Mouse (Mus musculus): ENCODE measurements at regions not wholly inside any gene's neighbourhood (a gene's known extent, or its start where the extent isn't known, plus 50 kb on each side); places are given as distances from the start of the nearest gene placed in this dataset.

DNA sequence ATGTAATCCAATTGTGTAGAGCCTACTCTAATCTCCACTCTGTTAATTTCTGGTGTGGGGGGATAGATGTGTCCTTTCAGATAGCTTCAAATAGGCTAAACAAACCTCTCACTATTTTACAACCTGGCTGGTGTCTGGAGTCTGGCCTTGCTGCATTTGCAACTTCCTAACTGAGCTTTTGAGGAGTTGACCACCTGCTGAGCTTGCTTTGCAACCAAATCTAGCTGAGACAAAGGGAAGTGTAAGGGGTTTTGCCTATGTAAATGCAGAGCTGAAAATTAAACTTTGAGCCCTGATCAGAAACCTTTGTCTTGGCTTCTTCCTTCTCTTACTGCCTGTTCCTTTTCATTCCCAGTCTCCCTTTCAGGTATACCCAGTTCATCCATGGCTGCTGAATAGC lies 404.3 kb downstream of the Cetn3 start:
- no peak for DNase-seq (ENCODE audit: extremely low spot score, low read depth, low spot score)

DNA sequence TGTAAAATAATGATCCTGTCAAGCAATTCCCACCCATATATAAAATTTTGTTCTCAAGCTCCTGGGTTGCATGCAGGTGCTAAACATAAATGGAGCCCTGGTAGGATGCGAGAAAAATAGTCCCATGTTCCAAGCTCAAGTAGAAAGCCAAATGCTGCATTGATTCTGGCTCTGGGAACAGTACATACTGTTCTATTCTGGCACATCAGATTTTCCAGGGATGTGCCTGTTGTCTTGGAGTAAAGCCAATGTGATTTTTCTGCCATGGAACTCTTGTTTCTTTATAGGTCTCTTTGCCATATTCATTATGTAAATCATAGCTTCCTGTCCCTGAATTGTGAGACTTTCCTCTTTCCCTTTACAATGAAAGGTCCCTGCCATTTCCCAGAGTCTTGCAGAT lies 417.9 kb downstream of the Cetn3 start:
- DNase-seq (ENCODE audit: extremely low spot score, low read depth, low spot score) = no peak

DNA sequence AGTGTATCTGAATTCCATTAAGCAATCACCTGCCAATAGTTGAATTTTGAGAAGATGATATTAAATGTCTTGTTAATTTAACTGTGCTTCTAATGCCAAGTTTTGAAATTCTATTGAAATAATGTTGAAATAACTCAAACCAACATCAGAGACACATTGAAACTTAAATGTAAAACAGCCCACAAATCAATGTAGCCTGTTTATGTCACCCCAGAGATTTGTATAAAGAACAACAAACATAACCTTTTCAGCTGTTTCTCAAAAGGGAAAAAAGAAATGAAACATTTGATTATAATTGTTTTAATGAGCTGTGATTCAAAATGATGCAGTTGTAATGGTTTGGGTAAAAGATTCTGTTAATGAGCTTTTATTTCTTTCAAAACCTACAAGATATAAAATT lies 442.6 kb downstream of the Cetn3 start:
- no peak for DNase-seq (ENCODE audit: extremely low spot score, low read depth, low spot score)

DNA sequence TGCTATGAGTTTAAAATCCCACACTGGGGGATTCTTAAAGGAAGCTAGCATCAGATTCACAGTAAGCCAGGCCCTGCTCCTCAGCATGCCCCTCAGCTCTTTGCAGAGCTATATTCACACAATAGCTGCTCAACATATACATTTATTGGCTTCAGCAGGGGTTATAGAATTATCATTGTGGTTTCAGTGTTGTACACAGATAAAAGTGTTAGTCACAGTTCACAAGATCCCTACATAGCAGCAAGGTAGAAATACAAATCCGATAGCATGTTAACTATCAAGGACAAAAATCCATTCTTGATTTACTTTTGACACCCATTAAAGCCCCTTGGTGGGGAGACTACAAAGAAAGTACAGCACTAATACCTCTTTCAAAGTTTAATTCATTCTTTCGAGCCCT lies 451.0 kb downstream of the Cetn3 start:
- no peak for DNase-seq (ENCODE audit: extremely low spot score, low read depth, low spot score)

DNA sequence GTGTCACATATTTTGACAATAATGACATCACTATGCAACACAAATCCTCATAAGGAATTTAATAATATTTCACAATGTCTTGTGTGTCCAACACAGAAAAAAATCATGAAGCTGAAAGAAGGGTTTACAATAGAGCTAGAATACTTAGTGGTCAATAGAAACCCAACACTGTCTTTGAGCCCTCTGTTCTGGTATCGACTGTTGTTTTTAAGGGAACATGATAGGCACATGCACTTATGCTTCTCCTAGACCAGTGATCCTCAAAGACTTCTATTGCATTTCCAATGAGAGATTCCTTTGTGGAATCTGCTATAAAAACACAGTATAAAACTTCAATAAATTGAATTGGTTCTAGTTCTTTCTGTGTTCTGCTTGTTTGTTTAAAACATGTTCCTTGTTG lies 463.4 kb downstream of the Cetn3 start:
- DNase-seq (ENCODE audit: extremely low spot score, low read depth, low spot score) = no peak

DNA sequence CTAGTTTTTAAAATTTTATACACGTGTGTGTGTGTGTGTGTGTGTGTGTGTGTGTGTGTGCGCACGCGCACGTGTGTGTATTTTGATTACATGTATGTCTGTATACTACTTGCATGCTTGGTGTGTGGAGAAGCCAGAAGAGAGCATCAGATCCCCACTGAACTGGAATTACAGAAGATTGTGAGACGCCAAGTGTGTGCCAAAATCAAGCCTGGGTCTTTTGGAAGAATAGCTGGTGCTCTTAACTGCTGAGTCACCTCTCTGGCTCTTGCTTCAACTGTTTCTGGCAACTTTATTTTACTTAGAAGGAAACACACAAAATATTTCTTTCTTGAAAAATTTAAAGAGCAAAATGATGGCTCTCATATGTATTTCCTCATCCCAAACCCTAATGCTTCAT lies 467.5 kb downstream of the Cetn3 start:
- DNase-seq (ENCODE audit: extremely low spot score, low read depth, low spot score) = no peak

DNA sequence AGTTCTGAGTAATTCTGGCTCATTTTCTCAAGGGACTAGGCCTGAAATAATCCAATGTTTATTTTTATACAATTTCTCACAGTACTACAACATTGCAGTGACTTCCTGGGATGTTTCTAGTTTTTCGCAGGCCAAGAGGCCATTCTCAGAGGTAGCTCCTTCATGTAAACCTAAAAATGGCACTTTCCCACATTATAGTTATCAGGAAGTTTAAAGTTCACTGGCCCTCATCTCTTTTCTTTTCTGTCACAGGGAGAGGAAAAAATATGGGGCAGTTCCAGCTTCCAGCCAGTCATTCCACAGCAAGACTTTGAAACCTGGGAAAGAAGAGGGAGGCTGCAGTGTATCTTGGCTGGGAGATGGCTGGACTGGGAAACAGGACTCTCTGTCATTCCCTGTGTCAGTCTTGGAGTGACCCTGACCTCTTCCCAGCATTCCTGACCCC lies 475.6 kb downstream of the Cetn3 start:
- DNase-seq (ENCODE audit: extremely low spot score, low read depth, low spot score) = no peak

DNA sequence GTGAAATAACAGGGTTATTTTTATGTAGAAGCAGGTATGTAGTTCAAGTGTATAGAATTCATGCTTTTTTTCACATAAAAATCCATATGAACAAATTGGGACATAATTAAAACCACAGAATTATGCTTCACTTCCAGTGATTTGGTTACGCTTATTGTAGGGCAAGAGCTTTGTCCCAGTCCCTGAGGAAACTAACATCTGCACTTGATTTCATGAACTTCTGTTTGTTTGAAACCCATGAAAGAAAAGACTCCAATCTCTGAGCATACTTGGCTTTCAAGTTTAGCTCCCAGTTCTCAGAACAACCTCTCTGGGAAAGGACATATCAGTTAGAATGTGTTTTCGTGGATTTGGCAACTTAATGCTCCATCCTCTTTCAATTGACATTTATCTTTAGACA lies 481.4 kb downstream of the Cetn3 start:
- no peak for DNase-seq (ENCODE audit: extremely low spot score, low read depth, low spot score)

DNA sequence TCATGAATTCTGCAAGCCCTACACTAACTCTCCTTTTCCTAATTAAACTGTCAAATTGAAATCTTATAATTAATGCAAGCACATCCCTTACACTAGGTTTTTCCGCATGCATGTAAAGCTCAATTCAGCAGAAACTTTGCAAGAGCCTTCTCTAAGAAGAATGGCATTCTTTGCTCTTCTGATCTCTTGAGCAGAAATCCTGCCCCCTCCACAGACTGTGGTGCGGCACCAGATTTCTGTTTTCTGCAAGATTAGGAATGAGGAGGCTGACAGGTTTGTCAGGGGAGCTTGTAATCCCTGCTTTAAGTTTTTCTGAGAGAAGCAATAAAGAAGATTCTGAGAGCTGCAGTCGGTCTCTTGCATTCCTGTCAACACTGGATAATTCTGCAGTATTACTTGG lies 482.3 kb downstream of the Cetn3 start:
- no peak for DNase-seq (ENCODE audit: extremely low spot score, low read depth, low spot score)

DNA sequence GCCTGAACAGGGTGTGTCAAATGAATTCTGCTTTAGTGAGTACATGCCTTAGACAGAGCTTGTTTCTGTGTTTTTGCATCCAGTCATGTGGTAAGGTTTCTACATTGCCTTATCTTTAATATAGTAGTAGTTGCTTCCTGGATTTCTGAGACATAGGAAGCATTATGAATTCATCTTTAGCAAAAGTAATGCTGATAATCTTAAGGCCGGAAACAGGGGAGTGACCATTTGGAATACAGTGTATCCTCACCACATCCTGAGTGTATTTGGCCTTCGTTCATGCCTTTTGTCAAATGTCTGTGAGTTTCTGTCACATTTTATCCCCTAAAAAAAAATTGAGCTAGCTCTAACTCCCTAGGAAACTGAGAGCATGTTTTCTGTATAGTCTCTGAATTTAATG lies 482.9 kb downstream of the Cetn3 start:
- DNase-seq (ENCODE audit: extremely low spot score, low read depth, low spot score) = no peak

DNA sequence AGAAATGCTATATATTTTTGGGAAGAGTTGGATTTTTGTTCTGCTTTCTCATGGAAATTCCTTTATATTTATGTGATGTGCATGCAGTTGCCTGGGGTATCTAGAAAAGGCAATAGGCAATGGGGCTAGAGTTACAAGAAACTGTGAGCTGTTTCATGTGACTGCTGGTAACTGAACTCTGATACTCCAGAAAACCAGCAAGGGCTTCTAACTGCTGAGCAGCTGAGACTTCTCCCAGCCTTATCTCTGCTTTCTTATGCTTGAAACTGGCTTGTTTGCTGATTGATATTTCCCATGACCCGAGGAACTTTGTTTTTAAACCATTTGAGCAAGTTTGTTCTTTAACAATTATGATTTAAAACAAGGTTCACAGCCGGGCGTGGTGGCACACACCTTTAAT lies 491.9 kb downstream of the Cetn3 start:
- no peak for DNase-seq (ENCODE audit: extremely low spot score, low read depth, low spot score)

DNA sequence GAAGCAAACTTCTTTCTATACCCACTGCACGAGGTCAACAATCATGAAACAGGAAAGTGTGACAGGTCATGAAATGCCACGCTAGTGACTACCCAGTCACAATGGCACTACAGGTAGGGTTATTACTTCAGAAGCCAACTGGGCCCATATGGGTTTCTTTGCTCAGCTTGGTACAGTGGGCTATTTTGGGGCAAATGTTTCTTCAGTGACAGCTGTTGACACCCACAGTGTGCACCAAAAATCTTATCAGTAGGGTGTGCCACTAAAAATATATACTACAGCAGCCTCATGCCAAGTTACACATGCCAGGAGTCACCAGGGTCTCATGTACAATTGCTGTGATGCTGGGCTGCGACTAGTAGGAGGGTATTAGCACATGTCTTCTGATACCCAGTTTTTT lies 493.1 kb downstream of the Cetn3 start:
- DNase-seq (ENCODE audit: extremely low spot score, low read depth, low spot score) = no peak

DNA sequence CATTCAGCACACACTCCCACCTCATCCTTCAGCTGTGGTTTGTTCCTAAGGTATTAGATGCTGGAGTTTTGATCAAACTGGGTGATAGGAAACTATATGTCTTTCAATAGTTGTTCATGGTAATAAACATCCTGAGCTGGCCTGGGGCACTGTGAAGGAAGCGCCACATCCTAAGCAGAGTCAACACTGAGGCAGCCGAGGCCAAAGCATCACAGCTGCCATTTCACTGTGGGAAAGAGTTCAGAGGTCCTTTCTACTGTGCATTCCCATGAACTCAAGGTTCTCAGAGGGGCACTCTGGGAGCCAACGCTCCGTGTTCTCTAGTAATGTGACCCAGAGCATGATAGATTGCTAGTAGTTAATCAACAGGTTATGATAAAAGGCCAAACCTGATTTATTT lies 497.9 kb downstream of the Cetn3 start:
- no peak for DNase-seq (ENCODE audit: extremely low spot score, low read depth, low spot score)

DNA sequence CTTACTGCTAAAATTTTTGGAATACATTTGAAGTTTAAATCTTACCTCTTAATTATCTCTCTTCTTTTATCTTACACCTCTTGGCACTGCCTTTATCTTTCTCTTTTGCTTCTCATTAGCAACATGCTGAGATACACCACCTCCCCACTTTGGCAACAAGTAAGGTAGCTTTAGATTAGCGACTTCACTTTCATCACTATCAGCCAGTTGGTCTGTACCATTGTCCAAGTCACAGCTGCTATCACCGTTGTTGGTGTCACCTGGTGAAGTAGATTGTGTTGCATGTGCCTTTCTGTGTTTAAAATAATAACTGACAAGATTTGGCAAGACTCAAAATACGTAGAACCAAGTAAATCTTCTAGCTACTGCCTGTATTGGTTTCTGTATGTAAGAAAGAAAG lies 513.0 kb downstream of the Cetn3 start:
- DNase-seq (ENCODE audit: extremely low spot score, low read depth, low spot score) = no peak

DNA sequence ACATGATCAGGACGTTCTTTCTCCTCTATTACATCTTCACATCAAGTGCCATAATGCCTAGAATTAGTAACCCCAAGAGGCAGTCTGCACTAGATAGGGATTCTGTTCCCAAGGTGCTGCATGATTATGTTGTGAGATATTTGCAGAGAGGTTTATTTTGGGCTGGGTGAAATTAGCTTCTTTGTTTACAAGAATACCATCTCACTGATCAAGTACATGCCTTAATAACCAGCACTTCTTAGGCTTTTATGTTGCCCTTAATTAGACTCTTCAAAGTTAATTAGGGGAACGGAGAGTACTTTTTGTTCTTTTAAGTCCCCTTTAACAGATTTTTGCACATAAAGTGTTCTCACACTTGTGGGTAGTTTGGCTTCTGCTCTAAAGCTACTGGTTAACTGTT lies 521.4 kb downstream of the Cetn3 start:
- no peak for DNase-seq (ENCODE audit: extremely low spot score, low read depth, low spot score)

DNA sequence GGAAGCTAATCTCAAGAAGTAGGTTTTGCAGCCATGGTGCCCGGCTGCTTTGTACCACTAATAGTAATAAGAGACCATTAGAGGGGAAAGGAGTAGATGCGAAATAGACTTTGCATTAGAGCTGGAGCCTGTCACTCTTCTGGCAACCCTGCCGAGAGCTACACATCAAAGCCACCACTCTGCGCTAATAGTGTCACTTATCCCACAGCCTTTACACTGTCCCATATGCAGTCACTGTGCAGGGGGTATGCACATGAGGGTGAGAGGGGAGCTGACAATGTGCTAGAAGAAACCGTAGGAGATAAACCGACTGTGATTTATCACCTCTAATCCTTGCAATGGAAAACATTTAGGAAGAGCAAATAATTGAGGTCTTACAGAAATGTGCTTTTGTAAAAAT lies 522.2 kb downstream of the Cetn3 start:
- no peak for DNase-seq (ENCODE audit: extremely low spot score, low read depth, low spot score)

DNA sequence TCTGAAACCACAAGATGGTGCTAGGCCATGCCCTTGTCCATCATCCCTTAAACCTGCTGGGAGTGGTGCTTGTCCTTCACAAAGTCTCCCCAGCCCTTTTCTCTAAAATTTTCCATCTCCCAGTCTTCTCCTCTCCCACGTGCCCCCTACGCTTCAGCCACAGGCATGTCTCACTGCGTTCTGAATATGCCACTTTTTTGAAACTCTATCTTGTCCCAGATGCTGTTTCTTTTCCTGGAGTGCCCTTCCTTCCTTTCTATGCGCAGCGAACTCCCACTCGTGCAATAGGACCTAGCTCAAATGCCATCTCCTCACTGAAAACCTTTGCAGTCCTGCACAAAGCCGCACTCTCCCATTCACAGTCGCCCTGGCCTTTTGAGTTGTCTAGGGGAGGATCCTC lies 525.5 kb downstream of the Cetn3 start:
- no peak for DNase-seq (ENCODE audit: extremely low spot score, low read depth, low spot score)

DNA sequence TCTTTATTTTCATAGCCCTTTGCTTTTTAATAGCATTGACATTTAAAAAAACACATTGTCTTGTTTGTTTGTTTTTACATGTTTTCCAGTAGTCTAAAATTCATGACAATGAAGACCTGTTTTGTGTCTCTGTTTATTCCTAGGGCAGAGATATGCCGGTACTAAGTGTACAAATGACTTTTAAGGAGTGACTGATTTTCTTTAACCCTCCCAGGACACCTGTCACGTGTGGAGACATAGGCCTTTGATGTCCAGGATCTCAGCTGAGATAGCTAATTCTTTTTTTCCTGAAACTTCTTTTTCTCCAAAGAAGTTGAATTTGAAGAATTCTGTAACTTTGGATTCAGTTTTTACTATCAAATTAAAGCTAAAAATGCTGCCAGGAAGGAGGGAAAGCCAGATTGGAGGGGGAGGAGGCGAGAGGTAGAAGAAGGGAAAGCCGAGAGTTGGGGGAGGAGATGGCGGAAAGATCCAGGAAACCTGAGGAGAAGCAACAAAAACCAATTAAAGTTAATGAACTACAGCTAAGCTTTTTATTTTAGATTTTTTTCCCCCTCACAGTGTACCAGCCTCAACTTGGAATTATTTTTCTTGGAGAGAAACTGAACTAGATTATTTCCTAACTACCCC lies 533.8 kb downstream of the Cetn3 start:
- no peak for DNase-seq (ENCODE audit: extremely low spot score, low read depth, low spot score)

DNA sequence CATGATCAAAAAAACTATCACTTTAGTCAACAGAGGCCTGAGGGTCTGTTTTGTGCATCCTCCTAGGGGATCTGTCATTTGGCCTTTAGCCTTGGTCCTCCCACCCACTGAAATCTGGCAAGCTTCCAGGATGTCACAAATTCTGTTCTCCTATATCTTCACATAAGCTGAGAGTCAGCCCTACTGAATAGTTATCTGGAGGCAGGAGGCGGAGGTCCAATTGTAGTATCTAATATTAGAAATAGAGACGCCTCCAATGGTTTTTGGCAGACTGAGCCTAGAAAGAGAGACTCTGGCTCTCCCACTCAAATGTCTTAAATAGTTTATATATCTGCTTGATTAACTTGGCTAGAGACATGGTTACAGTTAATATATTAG lies 534.3 kb downstream of the Cetn3 start:
- no peak for DNase-seq (ENCODE audit: extremely low spot score, low read depth, low spot score)

DNA sequence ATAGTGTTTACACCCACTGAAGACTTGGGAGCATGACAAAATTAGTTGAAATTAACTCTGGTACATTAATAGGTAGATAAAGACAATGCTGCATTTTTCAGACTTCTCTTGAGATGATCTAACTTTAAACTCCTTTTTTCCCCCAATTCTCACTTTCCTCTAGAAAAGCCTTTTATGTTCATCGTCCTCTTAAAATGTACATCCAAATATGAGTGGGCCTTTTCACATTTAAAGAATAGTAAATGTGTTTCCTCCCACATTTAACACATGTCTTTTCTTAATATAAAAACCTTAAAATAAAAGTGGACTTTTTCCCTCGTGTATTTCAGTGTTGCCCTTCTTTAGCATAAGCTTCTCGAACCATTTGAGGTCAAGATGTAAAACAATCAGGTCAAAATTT lies 535.5 kb downstream of the Cetn3 start:
- no peak for DNase-seq (ENCODE audit: extremely low spot score, low read depth, low spot score)

DNA sequence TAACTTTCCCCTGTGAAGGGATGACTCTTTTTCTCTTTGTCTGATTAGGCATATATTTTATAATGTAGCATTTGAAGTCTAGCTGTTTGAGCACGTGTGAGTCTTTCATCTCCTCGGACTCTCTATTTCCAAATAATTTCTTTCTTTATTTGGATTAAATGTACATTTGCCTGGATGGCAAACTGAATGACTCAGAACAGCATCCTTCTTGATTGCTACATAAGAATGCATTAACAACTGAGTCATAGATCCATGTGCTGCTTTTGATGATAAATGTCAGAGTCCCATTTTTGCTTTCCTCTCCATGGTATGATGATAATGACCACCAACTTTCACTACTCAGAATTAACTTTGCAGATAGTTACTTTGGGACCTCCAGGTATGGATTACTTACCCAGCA lies 571.5 kb downstream of the Cetn3 start:
- no peak for DNase-seq (ENCODE audit: extremely low spot score, low read depth, low spot score)

DNA sequence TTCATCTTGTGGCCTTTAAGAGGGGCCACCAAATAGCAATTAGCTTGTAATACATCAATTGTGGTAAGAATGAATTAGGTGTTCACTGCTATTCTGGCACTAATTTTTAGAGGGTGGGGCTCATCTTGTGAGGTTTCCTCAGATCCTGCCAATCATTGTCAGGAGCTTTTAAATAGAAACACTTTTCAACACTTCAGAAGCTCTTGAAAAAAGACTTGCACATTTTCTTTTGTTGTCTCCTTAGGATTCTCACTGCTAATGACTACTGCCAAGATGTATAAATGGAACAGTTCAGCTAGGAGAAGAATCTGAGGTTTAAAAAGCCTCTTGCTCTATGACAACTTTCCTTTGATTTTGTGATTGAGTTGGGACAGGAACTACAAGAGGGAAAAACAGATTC lies 572.4 kb downstream of the Cetn3 start:
- DNase-seq (ENCODE audit: extremely low spot score, low read depth, low spot score) = no peak

DNA sequence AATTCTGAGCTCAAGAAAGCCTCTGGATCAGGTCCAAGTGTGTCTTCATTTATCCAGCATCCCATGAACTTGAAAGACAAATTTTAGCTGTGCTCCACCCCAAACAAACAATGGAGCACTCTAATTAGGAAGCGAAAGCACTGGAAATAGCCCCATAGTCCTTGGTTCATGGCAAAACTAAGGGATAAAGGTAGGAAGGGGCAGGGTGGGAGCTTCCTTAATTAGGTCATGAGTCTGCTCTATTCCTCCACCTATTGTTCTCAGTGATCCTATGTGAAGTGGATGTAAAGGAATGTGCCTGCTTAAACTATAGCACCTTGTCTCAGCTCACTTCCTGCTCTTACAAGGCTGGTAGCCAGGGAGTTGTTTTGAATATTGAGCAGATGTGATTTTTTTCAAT lies 576.6 kb downstream of the Cetn3 start:
- DNase-seq (ENCODE audit: extremely low spot score, low read depth, low spot score) = no peak

DNA sequence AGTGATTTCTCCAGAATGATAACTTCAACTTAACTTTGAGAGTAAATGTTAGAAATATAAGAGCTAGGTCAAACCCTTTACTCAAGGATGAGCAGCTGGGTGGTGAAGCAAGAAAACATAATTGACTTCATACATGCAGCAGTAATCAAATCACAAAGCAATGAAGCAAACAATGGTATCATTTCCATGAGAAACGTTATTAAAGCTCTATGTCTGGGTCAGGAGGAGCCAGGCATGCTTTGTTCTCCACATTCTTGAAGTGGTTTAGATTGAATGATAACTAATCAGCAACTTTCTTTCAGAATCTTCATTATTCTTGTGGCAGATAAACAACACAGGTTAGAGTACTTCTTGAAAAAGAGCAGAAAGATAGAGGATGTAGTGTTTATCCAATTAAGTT lies 577.8 kb downstream of the Cetn3 start:
- DNase-seq (ENCODE audit: extremely low spot score, low read depth, low spot score) = no peak
